Mouse (Mus musculus) embryonic facial prominence, embryonic 12.5 days (tissue): ENCODE measurements around the gene Ddx19b. TPM values are rescaled to one million over a fixed set of nuclear protein-coding genes. Genes with fewer than 3 reads are reported as not detected.

Source experiments
- ATAC-seq: fragments of 200-750 bp; cut with Nextera tagmentation; 2 replicates; pipeline ENCODE4 v1.8.0; 2017; ENCODE audit not compliant: insufficient number of reproducible peaks, insufficient read depth, low FRiP score, low TSS enrichment
- H3K27ac ChIP-seq: fragments of 300-500 bp; sonication (generic); 2 replicates; pipeline ENCODE4 v1.5.1; 2016; ENCODE audit warnings: mild to moderate bottlenecking
- H3K27me3 ChIP-seq: fragments of 300-500 bp; sonication (generic); 2 replicates; pipeline ENCODE4 v1.6.1; 2016; ENCODE audit warnings: mild to moderate bottlenecking, moderate library complexity
- H3K36me3 ChIP-seq: fragments of 300-500 bp; sonication (generic); 2 replicates; pipeline ENCODE4 v1.6.1; 2016; ENCODE audit warnings: mild to moderate bottlenecking
- H3K4me1 ChIP-seq: fragments of 300-500 bp; sonication (generic); 2 replicates; pipeline ENCODE4 v1.6.1; 2016
- H3K4me2 ChIP-seq: fragments of 300-500 bp; sonication (generic); replicated peaks from 2 replicates; pipeline ENCODE4 v1.6.1; 2016; ENCODE audit warnings: mild to moderate bottlenecking, moderate library complexity
- H3K4me3 ChIP-seq: fragments of 300-500 bp; sonication (generic); 2 replicates; pipeline ENCODE4 v1.5.1; 2016; ENCODE audit warnings: mild to moderate bottlenecking
- H3K9ac ChIP-seq: fragments of 300-500 bp; sonication (generic); 2 replicates; pipeline ENCODE4 v1.6.1; 2016; ENCODE audit warnings: mild to moderate bottlenecking, moderate library complexity
- H3K9me3 ChIP-seq: fragments of 300-500 bp; sonication (generic); 2 replicates; pipeline ENCODE4 v1.6.1; 2016; ENCODE audit warnings: mild to moderate bottlenecking, moderate library complexity
- WGBS: fragments of 180-500 bp; shearing (Covaris S2); methylation state at CpG from one replicate; pipeline ENCODE4 v1.1.7; 2016; 5-methylcytosine and 5-hydroxymethylcytosine counted together
- polyA plus RNA-seq: library from polyadenylated mRNA; unstranded; fragments of >200 nt; fragmentation: Nextera tagmentation; extraction: Ambion mirVana; gene quantifications from 2 replicates; pipeline ENCODE4 v1.2.1, GENCODE M21; 2016

Ddx19b gene
- polyA plus RNA-seq, 1 experiment from 2014 or later: 5.6 TPM

- under 1% methylated on average over 63 of the region's 63 CpGs for WGBS
- Histone ChIP-seq H3K36me3 (peaks cover 48% of the 10 kb centered on the region), H3K27me3 (no peaks in the 10 kb centered on the region), H3K27ac (peak overlapping the region; percentile 83), H3K4me1 (peaks cover 19% of the 10 kb centered on the region), H3K9ac (peak overlapping the region; percentile 97), H3K9me3 (no peaks in the 10 kb centered on the region), H3K4me2 (peak overlapping the region; percentile 94), H3K4me3 (peak overlapping the region; percentile 92)
- ATAC-seq: peak; percentile 44; the same call in 1 of the 2 replicates
These were observed 25.2 kb upstream of the Ddx19b start for GRCm38 (mm10) chr8:111056691-111057293.

- Histone ChIP-seq H3K27ac (peak within 1 kb of the TSS; percentile 83), H3K36me3 (peaks cover 53% of the 10 kb centered on the region), H3K27me3 (no peaks in the 10 kb centered on the region), H3K4me2 (peak within 1 kb of the TSS; percentile 94), H3K4me3 (peak within 1 kb of the TSS; percentile 92), H3K4me1 (peaks cover 15% of the 10 kb centered on the region), H3K9me3 (no peaks in the 10 kb centered on the region), H3K9ac (peak within 1 kb of the TSS; percentile 97)
- ATAC-seq: peak; percentile 94
- under 1% methylated on average over 68 of the region's 68 CpGs for WGBS
These were observed 24.7 kb upstream of the Ddx19b start, which contains the start of gene Exosc6 for GRCm38 (mm10) chr8:111056158-111056663. Gene Exosc6 (plus strand): TSS chr8:111056339.

GRCm38 (mm10) chr8:111055661-111056060, 24.1 kb upstream of the Ddx19b start:
- no peaks in the 10 kb centered on the region for H3K9me3 ChIP-seq
- WGBS: 62% methylated on average over 2 of the region's 2 CpGs
- no peak overlapping the region for H3K27ac ChIP-seq
- peaks cover 13% of the 10 kb centered on the region for H3K4me1 ChIP-seq
- H3K9ac ChIP-seq: no peak overlapping the region
- no peak for ATAC-seq
- peaks cover 57% of the 10 kb centered on the region for H3K36me3 ChIP-seq
- no peak overlapping the region for H3K4me2 ChIP-seq
- peak overlapping the region; percentile 92; the same call in 1 of the 2 replicates for H3K4me3 ChIP-seq
- no peaks in the 10 kb centered on the region for H3K27me3 ChIP-seq

GRCm38 (mm10) chr8:111055031-111055634, 23.6 kb upstream of the Ddx19b start:
- H3K4me3 ChIP-seq: no peak overlapping the region
- H3K27ac ChIP-seq: 0 out of 2 replicates have a peak overlapping the region, but pooled peaks have one; percentile 23
- no peak overlapping the region for H3K4me2 ChIP-seq
- H3K9me3 ChIP-seq: no peaks in the 10 kb centered on the region
- peaks cover 13% of the 10 kb centered on the region for H3K4me1 ChIP-seq
- no peak overlapping the region for H3K9ac ChIP-seq
- 90% methylated on average over 17 of the region's 17 CpGs for WGBS
- no peak for ATAC-seq
- no peaks in the 10 kb centered on the region for H3K27me3 ChIP-seq
- H3K36me3 ChIP-seq: peaks cover 62% of the 10 kb centered on the region

GRCm38 (mm10) chr8:111053827-111054518, 22.4 kb upstream of the Ddx19b start:
- no peak overlapping the region for H3K27ac ChIP-seq
- 96% methylated on average over 12 of the region's 12 CpGs for WGBS
- no peaks in the 10 kb centered on the region for H3K27me3 ChIP-seq
- H3K36me3 ChIP-seq: peaks cover 71% of the 10 kb centered on the region
- no peaks in the 10 kb centered on the region for H3K9me3 ChIP-seq
- H3K4me1 ChIP-seq: peaks cover 13% of the 10 kb centered on the region
- no peak for ATAC-seq
- H3K4me2 ChIP-seq: no peak overlapping the region
- H3K9ac ChIP-seq: no peak overlapping the region
- no peak overlapping the region for H3K4me3 ChIP-seq

GRCm38 (mm10) chr8:111049106-111049505, 17.6 kb upstream of the Ddx19b start:
- no peak overlapping the region for H3K4me2 ChIP-seq
- no peak overlapping the region for H3K27ac ChIP-seq
- WGBS: 95% methylated on average over 7 of the region's 7 CpGs
- no peak overlapping the region for H3K9ac ChIP-seq
- no peak overlapping the region for H3K4me3 ChIP-seq
- no peak for ATAC-seq
- no peaks in the 10 kb centered on the region for H3K27me3 ChIP-seq
- no peaks in the 10 kb centered on the region for H3K4me1 ChIP-seq
- H3K36me3 ChIP-seq: peaks cover 98% of the 10 kb centered on the region
- H3K9me3 ChIP-seq: no peaks in the 10 kb centered on the region

GRCm38 (mm10) chr8:111048694-111049093, 17.1 kb upstream of the Ddx19b start:
- H3K27me3 ChIP-seq: no peaks in the 10 kb centered on the region
- no peak for ATAC-seq
- H3K36me3 ChIP-seq: peaks cover 97% of the 10 kb centered on the region
- no peaks in the 10 kb centered on the region for H3K4me1 ChIP-seq
- WGBS: 94% methylated on average over 2 of the region's 2 CpGs
- H3K27ac ChIP-seq: no peak overlapping the region
- no peak overlapping the region for H3K9ac ChIP-seq
- no peak overlapping the region for H3K4me3 ChIP-seq
- H3K4me2 ChIP-seq: no peak overlapping the region
- H3K9me3 ChIP-seq: no peaks in the 10 kb centered on the region

GRCm38 (mm10) chr8:111044003-111044734, 12.6 kb upstream of the Ddx19b start:
- H3K9me3 ChIP-seq: no peaks in the 10 kb centered on the region
- no peak for ATAC-seq
- H3K9ac ChIP-seq: no peak overlapping the region
- WGBS: 44% methylated on average over 2 of the region's 2 CpGs
- peaks cover 96% of the 10 kb centered on the region for H3K36me3 ChIP-seq
- no peak overlapping the region for H3K4me3 ChIP-seq
- no peaks in the 10 kb centered on the region for H3K4me1 ChIP-seq
- no peak overlapping the region for H3K4me2 ChIP-seq
- H3K27me3 ChIP-seq: no peaks in the 10 kb centered on the region
- H3K27ac ChIP-seq: no peak overlapping the region

GRCm38 (mm10) chr8:111042546-111042945, 11.0 kb upstream of the Ddx19b start:
- H3K9ac ChIP-seq: no peak overlapping the region
- no peak overlapping the region for H3K4me3 ChIP-seq
- WGBS: 96% methylated on average over 19 of the region's 19 CpGs
- no peak for ATAC-seq
- H3K4me1 ChIP-seq: no peaks in the 10 kb centered on the region
- no peaks in the 10 kb centered on the region for H3K27me3 ChIP-seq
- no peak overlapping the region for H3K27ac ChIP-seq
- no peaks in the 10 kb centered on the region for H3K9me3 ChIP-seq
- peaks cover 92% of the 10 kb centered on the region for H3K36me3 ChIP-seq
- H3K4me2 ChIP-seq: no peak overlapping the region

- peaks cover 44% of the 10 kb centered on the region for H3K36me3 ChIP-seq
- no peaks in the 10 kb centered on the region for H3K27me3 ChIP-seq
- ATAC-seq: no peak
- H3K9me3 ChIP-seq: no peaks in the 10 kb centered on the region
- no peak overlapping the region for H3K4me3 ChIP-seq
- H3K4me2 ChIP-seq: no peak overlapping the region
- 95% methylated on average over 15 of the region's 15 CpGs for WGBS
- no peak overlapping the region for H3K27ac ChIP-seq
- H3K9ac ChIP-seq: no peak overlapping the region
- H3K4me1 ChIP-seq: peaks cover 15% of the 10 kb centered on the region
These were observed 5.0 kb upstream of the Ddx19b start for GRCm38 (mm10) chr8:111036591-111036990.

- Histone ChIP-seq H3K9me3 (no peaks in the 10 kb centered on the region), H3K4me2 (peak overlapping the region; percentile 66), H3K4me1 (peaks cover 15% of the 10 kb centered on the region), H3K27ac (peak overlapping the region; percentile 65), H3K27me3 (no peaks in the 10 kb centered on the region), H3K4me3 (peak overlapping the region; percentile 77), H3K36me3 (peaks cover 24% of the 10 kb centered on the region), H3K9ac (peak overlapping the region; percentile 73)
- 0 out of 2 replicates have a peak, but pooled peaks have one; percentile 8 for ATAC-seq
- WGBS: 20% methylated on average over 12 of the region's 12 CpGs
These were observed 2.7 kb upstream of the Ddx19b start for GRCm38 (mm10) chr8:111034276-111034675.
